Mouse (Mus musculus) embryonic facial prominence, embryonic 15.5 days (tissue): ENCODE data around the gene Sde2. TPM values are rescaled to one million over a fixed set of nuclear protein-coding genes. Genes with fewer than 3 reads are reported as not detected.

Source experiments
- ATAC-seq: fragments of 200-750 bp; cut with Nextera tagmentation; 2 replicates; pipeline ENCODE4 v1.8.0; 2017; ENCODE audit warnings: low read depth, moderate TSS enrichment; ENCODE audit not compliant: insufficient number of reproducible peaks, low FRiP score, low TSS enrichment
- H3K27ac ChIP-seq: fragments of 300-500 bp; sonication (generic); replicated peaks from 2 replicates; pipeline ENCODE4 v1.5.1; 2015; ENCODE audit warnings: mild to moderate bottlenecking, inconsistent platforms
- H3K27me3 ChIP-seq: fragments of 300-500 bp; sonication (generic); 2 replicates; pipeline ENCODE4 v1.6.1; 2015; ENCODE audit warnings: inconsistent platforms
- H3K36me3 ChIP-seq: fragments of 300-500 bp; sonication (generic); 2 replicates; pipeline ENCODE4 v1.6.1; 2015; ENCODE audit warnings: mild to moderate bottlenecking, inconsistent platforms
- H3K4me1 ChIP-seq: fragments of 300-500 bp; sonication (generic); 2 replicates; pipeline ENCODE4 v1.6.1; 2015; ENCODE audit warnings: inconsistent platforms
- H3K4me2 ChIP-seq: fragments of 300-500 bp; sonication (generic); replicated peaks from 2 replicates; pipeline ENCODE4 v1.6.1; 2015; ENCODE audit warnings: mild to moderate bottlenecking, inconsistent platforms
- H3K4me3 ChIP-seq: fragments of 300-500 bp; sonication (generic); replicated peaks from 2 replicates; pipeline ENCODE4 v1.5.1; 2015; ENCODE audit warnings: mild to moderate bottlenecking, inconsistent platforms
- H3K9ac ChIP-seq: fragments of 300-500 bp; sonication (generic); 2 replicates; pipeline ENCODE4 v1.6.1; 2015; ENCODE audit warnings: inconsistent platforms
- H3K9me3 ChIP-seq: fragments of 300-500 bp; sonication (generic); replicated peaks from 2 replicates; pipeline ENCODE4 v1.6.1; 2016; ENCODE audit warnings: inconsistent platforms
- whole genome bisulfite sequencing: fragments of 180-500 bp; shearing (Covaris S2); methylation state at CpG from one replicate; pipeline ENCODE4 v1.1.7; 2015; 5-methylcytosine and 5-hydroxymethylcytosine counted together
- polyA plus RNA-seq: library from polyadenylated mRNA; unstranded; fragments of >200 nt; fragmentation: Nextera tagmentation; extraction: Ambion mirVana; gene quantifications from 2 replicates; pipeline ENCODE4 v1.2.1, GENCODE M21; 2015

Sde2 gene
- polyA plus RNA-seq, result 37.5 and 38.9 TPM in 2 replicates

DNA sequence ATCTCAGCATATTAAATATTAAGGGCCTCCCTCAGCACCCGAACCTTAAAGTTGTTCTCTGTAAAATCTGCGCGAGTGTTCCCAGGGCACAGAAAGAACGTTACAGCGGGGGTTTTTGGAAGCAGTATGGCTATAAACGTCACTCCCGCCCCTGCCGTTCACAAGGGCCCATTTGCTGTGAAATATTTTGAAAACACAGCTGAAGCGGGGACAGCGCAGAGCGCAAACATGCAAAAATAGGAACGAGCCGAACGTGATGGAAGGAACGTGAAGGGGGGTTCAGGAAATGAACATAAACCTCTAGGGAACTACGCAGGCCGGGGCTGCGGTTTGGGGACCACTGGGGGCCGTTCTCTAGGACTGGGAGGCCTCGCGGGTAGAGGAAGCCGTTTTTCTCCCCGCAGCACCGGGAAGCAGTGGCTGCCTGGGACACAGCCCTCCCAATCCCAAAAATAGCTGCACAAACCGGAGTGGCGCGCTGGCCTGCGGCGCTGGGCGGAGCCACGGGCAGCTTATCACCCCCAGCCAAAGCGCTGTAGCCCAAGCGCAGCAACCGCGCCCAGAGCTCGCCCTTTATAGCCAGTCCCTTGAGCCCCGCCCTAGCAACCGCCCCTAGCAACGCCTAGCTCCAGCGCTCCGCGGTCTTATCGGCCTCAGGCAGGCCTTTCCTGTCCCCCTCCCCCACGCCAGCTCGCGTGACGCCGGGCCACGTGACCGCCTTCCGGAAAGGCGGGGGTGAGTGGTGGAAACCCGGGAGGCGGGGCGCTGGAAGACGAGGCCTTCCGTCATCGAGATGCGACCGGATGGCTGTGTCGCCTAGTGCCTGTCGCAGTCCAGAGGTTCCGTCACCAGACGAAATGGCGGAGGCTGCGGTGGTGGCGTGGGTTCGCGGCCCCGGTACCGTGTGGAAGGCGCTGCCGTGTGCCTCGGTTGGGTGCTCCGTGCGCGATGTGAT lies at the start of gene Sde2:
TSS of gene Sde2 (plus strand) at position 812 of the 955 bp plus-strand sequence.
- no peaks in the 10 kb centered on the region for H3K9me3 ChIP-seq
- H3K36me3 ChIP-seq, result peaks cover 9% of the 10 kb centered on the region; the same call in 1 of the 2 replicates
- peak; percentile 98 for ATAC-seq
- H3K4me3 ChIP-seq, result peak within 1 kb of the TSS; percentile 87
- peak within 1 kb of the TSS; percentile 69 for H3K4me2 ChIP-seq
- H3K27ac ChIP-seq, result peak within 1 kb of the TSS; percentile 100
- H3K4me1 ChIP-seq, result peaks cover 42% of the 10 kb centered on the region
- H3K9ac ChIP-seq, result peak within 1 kb of the TSS; percentile 89
- H3K27me3 ChIP-seq, result no peaks in the 10 kb centered on the region
- WGBS, result under 1% methylated on average over 77 of the region's 77 CpGs

- no peak for ATAC-seq
- Histone ChIP-seq H3K9ac (no peak overlapping the region), H3K9me3 (no peaks in the 10 kb centered on the region), H3K27ac (no peak overlapping the region), H3K4me2 (no peak overlapping the region), H3K27me3 (no peaks in the 10 kb centered on the region), H3K36me3 (peaks cover 56% of the 10 kb centered on the region), H3K4me1 (0 out of 2 replicates have a peak, but pooled peaks cover under 1% of the 10 kb centered on the region), H3K4me3 (no peak overlapping the region)
- 79% methylated on average over 3 of the region's 3 CpGs for WGBS
These were observed 49.4 kb upstream of the Sde2 start for GRCm38 (mm10) chr1:180801466-180801994.

DNA sequence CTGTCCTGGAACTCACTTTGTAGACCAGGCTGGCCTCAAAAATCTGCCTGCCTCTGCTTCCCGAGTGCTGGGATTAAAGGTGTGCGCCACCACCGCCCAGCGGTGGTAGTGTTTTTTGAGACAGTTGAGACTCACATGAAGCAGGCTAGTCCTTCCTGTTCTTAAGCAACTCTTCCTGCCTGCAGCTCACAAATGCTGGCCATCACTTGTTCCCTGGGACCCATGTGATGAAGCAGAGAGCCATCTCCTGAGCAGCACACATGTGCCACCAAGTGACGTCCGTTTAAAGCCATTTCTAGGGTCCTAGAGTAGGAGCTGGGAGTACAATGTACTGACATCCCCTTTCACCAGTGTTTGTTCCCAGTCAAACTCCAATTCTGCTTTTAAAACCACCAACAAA lies 47.0 kb upstream of the Sde2 start:
- WGBS, result 90% methylated on average over 6 of the region's 6 CpGs
- H3K4me3 ChIP-seq, result no peak overlapping the region
- ATAC-seq, result no peak
- H3K27ac ChIP-seq, result no peak overlapping the region
- H3K4me2 ChIP-seq, result no peak overlapping the region
- H3K27me3 ChIP-seq, result no peaks in the 10 kb centered on the region
- H3K9me3 ChIP-seq, result no peaks in the 10 kb centered on the region
- no peak overlapping the region for H3K9ac ChIP-seq
- H3K4me1 ChIP-seq, result peaks cover 16% of the 10 kb centered on the region; the same call in 1 of the 2 replicates
- peaks cover 76% of the 10 kb centered on the region for H3K36me3 ChIP-seq

- Histone ChIP-seq H3K4me1 (peaks cover 28% of the 10 kb centered on the region), H3K9ac (no peak overlapping the region), H3K4me2 (no peak overlapping the region), H3K27me3 (no peaks in the 10 kb centered on the region), H3K36me3 (peaks cover 58% of the 10 kb centered on the region), H3K9me3 (no peaks in the 10 kb centered on the region), H3K27ac (no peak overlapping the region), H3K4me3 (no peak overlapping the region)
- ATAC-seq, result no peak
- WGBS, result 69% methylated on average over 5 of the region's 5 CpGs
These were observed 42.1 kb upstream of the Sde2 start for GRCm38 (mm10) chr1:180808831-180809230.

GRCm38 (mm10) chr1:180810976-180811375 lies 40.0 kb upstream of the Sde2 start:
- Histone ChIP-seq H3K4me2 (peak overlapping the region; percentile 49), H3K27me3 (no peaks in the 10 kb centered on the region), H3K4me1 (peaks cover 45% of the 10 kb centered on the region), H3K27ac (no peak overlapping the region), H3K4me3 (peak overlapping the region; percentile 78), H3K9ac (no peak overlapping the region), H3K9me3 (no peaks in the 10 kb centered on the region), H3K36me3 (peaks cover 37% of the 10 kb centered on the region)
- 49% methylated on average over 7 of the region's 7 CpGs for WGBS
- no peak for ATAC-seq

DNA sequence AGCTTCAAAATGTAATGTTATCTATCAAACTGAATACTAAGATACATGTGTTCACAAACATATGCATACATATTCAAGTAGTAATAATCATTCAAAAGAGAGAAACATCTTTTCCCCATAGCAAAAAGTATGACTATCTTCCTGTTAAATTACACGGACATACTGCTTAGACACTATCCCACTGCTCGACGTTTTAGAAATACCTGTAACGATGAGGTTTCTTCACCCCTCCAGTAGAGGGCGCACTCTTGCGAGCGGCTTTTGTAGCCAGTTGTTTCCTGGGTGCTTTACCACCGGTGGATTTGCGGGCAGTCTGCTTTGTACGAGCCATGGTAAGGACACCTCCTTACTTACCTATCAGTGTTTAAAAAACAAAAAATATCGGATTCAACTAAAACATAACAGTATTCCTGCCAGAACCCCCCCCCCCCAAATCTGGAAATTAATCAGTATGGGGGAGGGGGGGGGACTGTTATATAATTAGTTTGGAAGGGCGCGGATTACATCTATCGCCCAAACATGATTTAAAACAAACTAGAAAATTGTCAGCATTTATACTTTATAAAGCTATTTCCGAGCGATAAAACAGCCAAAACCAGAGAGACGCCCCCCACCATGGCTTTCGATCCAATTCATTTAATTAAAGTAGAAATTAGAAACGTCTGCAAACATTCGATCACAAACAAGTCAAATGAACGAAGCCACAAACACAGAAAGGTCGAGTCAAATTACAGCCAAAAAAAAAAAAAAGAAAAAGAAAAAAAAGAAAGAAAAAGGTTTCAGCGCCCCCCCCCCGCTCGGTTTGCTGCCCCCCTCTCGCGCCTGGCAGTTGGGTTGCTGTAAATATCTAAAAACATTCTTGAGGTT lies 39.1 kb upstream of the Sde2 start:
- no peak for ATAC-seq
- Histone ChIP-seq H3K27ac (peak overlapping the region; percentile 100), H3K9me3 (no peaks in the 10 kb centered on the region), H3K4me1 (peaks cover 43% of the 10 kb centered on the region), H3K36me3 (peaks cover 28% of the 10 kb centered on the region), H3K27me3 (no peaks in the 10 kb centered on the region), H3K4me2 (peak overlapping the region; percentile 49), H3K9ac (peak overlapping the region; percentile 99), H3K4me3 (peak overlapping the region; percentile 78)
- 2% methylated on average over 27 of the region's 27 CpGs for WGBS

DNA sequence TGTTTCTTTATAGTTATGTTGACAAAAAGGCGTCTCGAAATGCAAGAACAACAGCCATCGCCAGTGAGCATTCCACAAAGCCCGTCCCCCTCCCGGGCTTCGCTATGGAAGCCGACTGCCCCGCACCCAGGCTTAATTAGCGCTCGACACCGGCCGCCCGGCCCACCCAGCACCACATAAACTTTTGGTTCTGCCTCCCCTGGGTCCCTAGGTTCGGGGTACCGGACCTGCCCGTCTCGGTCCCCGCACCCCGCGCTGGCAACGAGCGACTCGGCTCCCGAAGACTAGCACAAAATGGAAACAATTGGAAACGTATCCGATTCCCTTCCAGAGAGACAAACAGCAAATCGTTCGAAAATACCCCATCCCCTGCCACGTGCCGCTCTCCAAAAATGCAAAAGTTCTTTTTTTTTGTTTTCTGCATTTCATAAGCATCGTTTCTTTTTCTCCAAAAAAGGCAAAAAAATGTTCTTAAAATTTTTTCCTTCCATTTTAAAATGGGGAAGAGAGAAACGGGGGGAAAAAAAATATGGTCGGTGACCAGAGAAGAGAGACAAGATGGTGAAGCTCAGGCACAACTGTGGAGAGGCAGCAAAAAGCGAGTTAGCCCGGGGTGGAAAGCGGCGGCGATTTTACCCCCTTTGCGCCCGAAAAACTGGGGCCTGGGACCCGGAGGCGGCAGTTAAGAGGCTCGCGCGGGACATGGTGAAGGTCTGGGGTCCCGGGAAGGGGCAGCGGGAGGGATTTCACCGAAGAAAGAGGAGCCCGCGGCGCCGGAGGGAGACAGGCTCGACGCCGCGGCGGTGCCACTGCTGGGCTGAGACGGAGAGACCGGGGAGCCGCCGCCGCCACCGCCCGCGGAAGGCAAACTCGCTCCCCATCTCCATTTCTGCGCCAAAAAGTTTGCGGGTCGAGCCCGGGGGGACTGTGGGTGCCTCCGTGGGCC lies 38.2 kb upstream of the Sde2 start:
- peak overlapping the region; percentile 49 for H3K4me2 ChIP-seq
- WGBS, result under 1% methylated on average over 65 of the region's 71 CpGs
- H3K9me3 ChIP-seq, result no peaks in the 10 kb centered on the region
- H3K9ac ChIP-seq, result peak overlapping the region; percentile 99
- ATAC-seq, result peak; percentile 16
- peaks cover 19% of the 10 kb centered on the region for H3K36me3 ChIP-seq
- H3K4me1 ChIP-seq, result peaks cover 36% of the 10 kb centered on the region
- peak overlapping the region; percentile 100 for H3K27ac ChIP-seq
- peak overlapping the region; percentile 78 for H3K4me3 ChIP-seq
- no peaks in the 10 kb centered on the region for H3K27me3 ChIP-seq

DNA sequence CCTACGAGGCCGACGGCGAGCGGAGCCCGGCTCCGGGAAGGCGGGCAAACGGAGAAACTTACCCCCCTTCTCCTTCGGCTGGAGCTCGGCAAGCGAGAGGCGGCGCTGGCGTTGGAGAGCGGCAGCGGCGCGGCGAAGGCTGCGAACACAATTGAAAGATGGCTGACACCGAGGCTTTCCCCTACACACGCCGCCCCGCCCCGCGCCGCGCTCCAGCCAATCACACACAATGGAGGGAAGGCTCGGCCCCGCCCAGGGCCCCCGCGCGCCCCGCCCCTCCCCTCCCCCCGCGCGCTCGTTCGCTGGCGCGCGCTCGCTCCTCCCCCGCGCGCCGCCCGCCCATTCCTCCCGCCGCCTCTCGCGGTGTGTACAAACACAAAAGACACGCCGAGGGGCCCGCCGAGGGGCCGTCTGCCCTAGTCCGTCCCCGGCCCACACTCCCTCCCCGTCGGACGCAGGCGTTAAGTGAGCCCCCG lies 37.5 kb upstream of the Sde2 start:
- peaks cover 31% of the 10 kb centered on the region for H3K4me1 ChIP-seq
- peaks cover 14% of the 10 kb centered on the region for H3K36me3 ChIP-seq
- no peaks in the 10 kb centered on the region for H3K27me3 ChIP-seq
- ATAC-seq, result peak; percentile 96
- peak overlapping the region; percentile 100 for H3K27ac ChIP-seq
- H3K4me3 ChIP-seq, result peak overlapping the region; percentile 78
- no peaks in the 10 kb centered on the region for H3K9me3 ChIP-seq
- H3K4me2 ChIP-seq, result peak overlapping the region; percentile 64
- 1% methylated on average over 61 of the region's 65 CpGs for WGBS
- peak overlapping the region; percentile 99 for H3K9ac ChIP-seq

- peaks cover 9% of the 10 kb centered on the region for H3K36me3 ChIP-seq
- no peaks in the 10 kb centered on the region for H3K27me3 ChIP-seq
- WGBS, result under 1% methylated on average over 69 of the region's 69 CpGs
- peak within 1 kb of the TSS; percentile 64 for H3K4me2 ChIP-seq
- H3K27ac ChIP-seq, result peak within 1 kb of the TSS; percentile 100
- peaks cover 28% of the 10 kb centered on the region for H3K4me1 ChIP-seq
- H3K4me3 ChIP-seq, result peak within 1 kb of the TSS; percentile 78
- no peaks in the 10 kb centered on the region for H3K9me3 ChIP-seq
- H3K9ac ChIP-seq, result peak within 1 kb of the TSS; percentile 99
- ATAC-seq, result peak; percentile 74
These were observed 36.8 kb upstream of the Sde2 start, which contains the start of gene H3f3a for GRCm38 (mm10) chr1:180813885-180814740. H3f3a (minus strand) TSS chr1:180813943.
